Mouse (Mus musculus) embryonic facial prominence, embryonic 12.5 days (tissue): ENCODE data around the gene Svop. TPM values are rescaled to one million over a fixed set of nuclear protein-coding genes. Genes with fewer than 3 reads are reported as not detected.

Source experiments
- ATAC-seq: fragments of 200-750 bp; cut with Nextera tagmentation; 2 replicates; pipeline ENCODE4 v1.8.0; 2017; ENCODE audit not compliant: insufficient number of reproducible peaks, insufficient read depth, low FRiP score, low TSS enrichment
- H3K27ac ChIP-seq: fragments of 300-500 bp; sonication (generic); 2 replicates; pipeline ENCODE4 v1.5.1; 2016; ENCODE audit warnings: mild to moderate bottlenecking
- H3K27me3 ChIP-seq: fragments of 300-500 bp; sonication (generic); 2 replicates; pipeline ENCODE4 v1.6.1; 2016; ENCODE audit warnings: mild to moderate bottlenecking, moderate library complexity
- H3K36me3 ChIP-seq: fragments of 300-500 bp; sonication (generic); 2 replicates; pipeline ENCODE4 v1.6.1; 2016; ENCODE audit warnings: mild to moderate bottlenecking
- H3K4me1 ChIP-seq: fragments of 300-500 bp; sonication (generic); 2 replicates; pipeline ENCODE4 v1.6.1; 2016
- H3K4me2 ChIP-seq: fragments of 300-500 bp; sonication (generic); replicated peaks from 2 replicates; pipeline ENCODE4 v1.6.1; 2016; ENCODE audit warnings: mild to moderate bottlenecking, moderate library complexity
- H3K4me3 ChIP-seq: fragments of 300-500 bp; sonication (generic); 2 replicates; pipeline ENCODE4 v1.5.1; 2016; ENCODE audit warnings: mild to moderate bottlenecking
- H3K9ac ChIP-seq: fragments of 300-500 bp; sonication (generic); 2 replicates; pipeline ENCODE4 v1.6.1; 2016; ENCODE audit warnings: mild to moderate bottlenecking, moderate library complexity
- H3K9me3 ChIP-seq: fragments of 300-500 bp; sonication (generic); 2 replicates; pipeline ENCODE4 v1.6.1; 2016; ENCODE audit warnings: mild to moderate bottlenecking, moderate library complexity
- WGBS: fragments of 180-500 bp; shearing (Covaris S2); methylation state at CpG from one replicate; pipeline ENCODE4 v1.1.7; 2016; 5-methylcytosine and 5-hydroxymethylcytosine counted together
- polyA plus RNA-seq: library from polyadenylated mRNA; unstranded; fragments of >200 nt; fragmentation: Nextera tagmentation; extraction: Ambion mirVana; gene quantifications from 2 replicates; pipeline ENCODE4 v1.2.1, GENCODE M21; 2016

Svop gene
- polyA plus RNA-seq, 1 experiment from 2014 or later, result 3.3 TPM

GRCm38 (mm10) chr5:113990593-113990992 is 100.8 kb downstream of the Svop start:
- H3K9me3 ChIP-seq, result no peaks in the 10 kb centered on the region
- peaks cover 19% of the 10 kb centered on the region for H3K36me3 ChIP-seq
- ATAC-seq, result no peak
- no peak overlapping the region for H3K4me2 ChIP-seq
- peaks cover 35% of the 10 kb centered on the region for H3K4me1 ChIP-seq
- WGBS, result 87% methylated on average over 5 of the region's 5 CpGs
- H3K4me3 ChIP-seq, result no peak overlapping the region
- H3K27me3 ChIP-seq, result no peaks in the 10 kb centered on the region
- no peak overlapping the region for H3K27ac ChIP-seq
- no peak overlapping the region; the same call in 1 of the 2 replicates for H3K9ac ChIP-seq

GRCm38 (mm10) chr5:113989437-113990024 is 101.8 kb downstream of the Svop start:
- Histone ChIP-seq H3K9ac (no peak overlapping the region), H3K27ac (no peak overlapping the region), H3K4me1 (peaks cover 37% of the 10 kb centered on the region), H3K27me3 (no peaks in the 10 kb centered on the region), H3K4me3 (no peak overlapping the region), H3K4me2 (no peak overlapping the region), H3K9me3 (no peaks in the 10 kb centered on the region), H3K36me3 (peaks cover 19% of the 10 kb centered on the region)
- ATAC-seq, result no peak
- 86% methylated on average over 20 of the region's 20 CpGs for WGBS

GRCm38 (mm10) chr5:113986182-113986961 is 105.0 kb downstream of the Svop start:
- ATAC-seq, result no peak
- H3K4me1 ChIP-seq, result peaks cover 24% of the 10 kb centered on the region
- no peak overlapping the region for H3K4me2 ChIP-seq
- no peaks in the 10 kb centered on the region for H3K27me3 ChIP-seq
- no peak overlapping the region for H3K4me3 ChIP-seq
- no peaks in the 10 kb centered on the region for H3K9me3 ChIP-seq
- H3K36me3 ChIP-seq, result peaks cover 32% of the 10 kb centered on the region
- WGBS, result 28% methylated on average over 9 of the region's 9 CpGs
- H3K27ac ChIP-seq, result no peak overlapping the region
- H3K9ac ChIP-seq, result no peak overlapping the region; the same call in 1 of the 2 replicates

GRCm38 (mm10) chr5:113985737-113986136 is 105.6 kb downstream of the Svop start:
- no peaks in the 10 kb centered on the region for H3K27me3 ChIP-seq
- no peak for ATAC-seq
- no peaks in the 10 kb centered on the region for H3K9me3 ChIP-seq
- H3K4me2 ChIP-seq, result no peak overlapping the region
- peaks cover 35% of the 10 kb centered on the region for H3K36me3 ChIP-seq
- H3K4me3 ChIP-seq, result no peak overlapping the region
- 56% methylated on average over 2 of the region's 2 CpGs for WGBS
- no peak overlapping the region for H3K9ac ChIP-seq
- H3K27ac ChIP-seq, result 0 out of 2 replicates have a peak overlapping the region, but pooled peaks have one; percentile 30
- H3K4me1 ChIP-seq, result peaks cover 20% of the 10 kb centered on the region

GRCm38 (mm10) chr5:113984025-113984740 is 107.2 kb downstream of the Svop start:
- ATAC-seq, result no peak
- peaks cover 20% of the 10 kb centered on the region for H3K4me1 ChIP-seq
- 90% methylated on average over 13 of the region's 13 CpGs for WGBS
- no peak overlapping the region for H3K27ac ChIP-seq
- H3K36me3 ChIP-seq, result peaks cover 27% of the 10 kb centered on the region
- H3K4me2 ChIP-seq, result no peak overlapping the region
- no peaks in the 10 kb centered on the region for H3K27me3 ChIP-seq
- no peak overlapping the region for H3K9ac ChIP-seq
- H3K4me3 ChIP-seq, result no peak overlapping the region
- no peaks in the 10 kb centered on the region for H3K9me3 ChIP-seq

- 72% methylated on average over 6 of the region's 6 CpGs for WGBS
- Histone ChIP-seq H3K27me3 (no peaks in the 10 kb centered on the region), H3K4me3 (no peak overlapping the region), H3K9ac (no peak overlapping the region), H3K27ac (no peak overlapping the region), H3K36me3 (peaks cover 23% of the 10 kb centered on the region), H3K4me1 (peaks cover 20% of the 10 kb centered on the region), H3K9me3 (no peaks in the 10 kb centered on the region), H3K4me2 (no peak overlapping the region)
- ATAC-seq, result no peak
Measured at GRCm38 (mm10) chr5:113983541-113983940, 107.8 kb downstream of the Svop start.

GRCm38 (mm10) chr5:113981843-113982242 is 109.5 kb downstream of the Svop start:
- peaks cover 20% of the 10 kb centered on the region for H3K4me1 ChIP-seq
- no peak for ATAC-seq
- no peak overlapping the region for H3K9ac ChIP-seq
- H3K36me3 ChIP-seq, result peaks cover 36% of the 10 kb centered on the region
- 75% methylated on average over 8 of the region's 8 CpGs for WGBS
- H3K4me3 ChIP-seq, result no peak overlapping the region
- no peak overlapping the region for H3K4me2 ChIP-seq
- H3K9me3 ChIP-seq, result no peaks in the 10 kb centered on the region
- H3K27ac ChIP-seq, result no peak overlapping the region
- H3K27me3 ChIP-seq, result no peaks in the 10 kb centered on the region

GRCm38 (mm10) chr5:113981171-113981570 is 110.2 kb downstream of the Svop start:
- Histone ChIP-seq H3K27me3 (no peaks in the 10 kb centered on the region), H3K4me1 (peaks cover 13% of the 10 kb centered on the region; the same call in 1 of the 2 replicates), H3K4me3 (no peak overlapping the region), H3K9ac (no peak overlapping the region), H3K9me3 (no peaks in the 10 kb centered on the region), H3K4me2 (no peak overlapping the region), H3K27ac (no peak overlapping the region), H3K36me3 (peaks cover 37% of the 10 kb centered on the region)
- WGBS, result 82% methylated on average over 6 of the region's 6 CpGs
- ATAC-seq, result no peak

- ATAC-seq, result no peak
- Histone ChIP-seq H3K9ac (no peak overlapping the region), H3K4me1 (peaks cover 9% of the 10 kb centered on the region; the same call in 1 of the 2 replicates), H3K36me3 (peaks cover 37% of the 10 kb centered on the region), H3K27me3 (no peaks in the 10 kb centered on the region), H3K9me3 (no peaks in the 10 kb centered on the region), H3K4me2 (no peak overlapping the region), H3K4me3 (no peak overlapping the region), H3K27ac (no peak overlapping the region)
- 92% methylated on average over 1 of the region's 1 CpGs for WGBS
Measured at GRCm38 (mm10) chr5:113980511-113980910, 110.9 kb downstream of the Svop start.

- Histone ChIP-seq H3K27me3 (no peaks in the 10 kb centered on the region), H3K9ac (no peak overlapping the region), H3K27ac (peak overlapping the region; percentile 13; the same call in 1 of the 2 replicates), H3K4me3 (no peak overlapping the region), H3K4me1 (peaks cover 34% of the 10 kb centered on the region), H3K36me3 (peaks cover 30% of the 10 kb centered on the region), H3K9me3 (no peaks in the 10 kb centered on the region), H3K4me2 (no peak overlapping the region)
- WGBS, result 44% methylated on average over 8 of the region's 8 CpGs
- ATAC-seq, result no peak
Measured at GRCm38 (mm10) chr5:113977309-113977708, 114.1 kb downstream of the Svop start.
